Mouse (Mus musculus) embryonic fibroblast, embryonic 13.5 days (primary cell): Measurements from ENCODE around the gene Nudt5.

Source experiments
- CTCF ChIP-seq: IDR thresholded peaks from 2 replicates; pipeline ENCODE4 v1.5.1; 2011; ENCODE audit warnings: mild to moderate bottlenecking, control low read depth, low read length, moderate library complexity, borderline replicate concordance; ENCODE audit not compliant: insufficient read depth
- POLR2A ChIP-seq: IDR thresholded peaks from 2 replicates; pipeline ENCODE4 v1.6.1; 2011; ENCODE audit warnings: low read depth, mild to moderate bottlenecking, control low read depth, low read length, moderate library complexity

GRCm38 (mm10) chr2:5824213-5824612 is 20.6 kb upstream of the Nudt5 start:
- TF ChIP-seq POLR2A (no peak), CTCF (no peak)
